Mouse (Mus musculus) C2C12 (cell line): Measurements from ENCODE around the gene Chek2. TPM values are rescaled to one million over a fixed set of nuclear protein-coding genes. Genes with fewer than 3 reads are reported as not detected.

Experiments
- H3K27me3 ChIP-seq: one replicate; pipeline ENCODE4 v1.6.1; 2011; ENCODE audit not compliant: control insufficient read depth, insufficient read depth, insufficient read length
- H3K36me3 ChIP-seq: one replicate; pipeline ENCODE4 v1.6.1; 2011; ENCODE audit not compliant: control insufficient read depth, insufficient read depth
- H3K4me3 ChIP-seq: one replicate; pipeline ENCODE4 v1.5.1; 2011; ENCODE audit warnings: mild to moderate bottlenecking, control low read depth; ENCODE audit not compliant: poor library complexity, insufficient read depth, severe bottlenecking
- H3K79me2 ChIP-seq: one replicate; pipeline ENCODE4 v1.6.1; 2011; ENCODE audit not compliant: control insufficient read depth, insufficient read depth
- H3K79me3 ChIP-seq: one replicate; pipeline ENCODE4 v1.6.1; 2011; ENCODE audit warnings: low read depth, control low read depth
- H3ac ChIP-seq: one replicate; pipeline ENCODE3; 2011; ENCODE audit warnings: low read depth; ENCODE audit not compliant: control insufficient read depth, insufficient read length
- CEBPB ChIP-seq: IDR thresholded peaks from one replicate; pipeline ENCODE4 v1.6.1; 2011; ENCODE audit warnings: low read depth, mild to moderate bottlenecking, control low read depth, moderate library complexity
- CTCF ChIP-seq: IDR thresholded peaks from one replicate; pipeline ENCODE4 v1.5.1; 2011; ENCODE audit not compliant: control insufficient read depth, insufficient read depth, insufficient read length
- FOSL1 ChIP-seq: IDR thresholded peaks from one replicate; pipeline ENCODE4 v1.8.0; 2011; ENCODE audit warnings: mild to moderate bottlenecking, low read length; ENCODE audit not compliant: poor library complexity, insufficient read depth, severe bottlenecking
- MAX ChIP-seq: IDR thresholded peaks from one replicate; pipeline ENCODE4 v1.6.1; 2011; ENCODE audit warnings: mild to moderate bottlenecking, control low read depth
- MYOD1 ChIP-seq: IDR thresholded peaks from one replicate; pipeline ENCODE4 v1.6.1; 2011; ENCODE audit warnings: low read depth; ENCODE audit not compliant: control insufficient read depth, insufficient read length
- MYOG ChIP-seq: IDR thresholded peaks from one replicate; pipeline ENCODE4 v1.6.1; 2011; ENCODE audit not compliant: control insufficient read depth, insufficient read length; ENCODE audit errors: extremely low read depth
- USF1 ChIP-seq: IDR thresholded peaks from one replicate; pipeline ENCODE4 v1.6.1; 2011; ENCODE audit warnings: low read depth, mild to moderate bottlenecking, control low read depth, moderate library complexity
- polyA plus RNA-seq: library from polyadenylated mRNA; unstranded; fragments of >200 nt; fragmentation: generic; extraction: Trizol; gene quantifications from one replicate; pipeline ENCODE4 v1.2.1, GENCODE M21; 2012; ENCODE audit warnings: missing spikeins

Gene Chek2
- polyA plus RNA-seq, 1 experiment: 8.2 TPM

GRCm38 (mm10) chr5:110808821-110809666 lies 30.7 kb upstream of the Chek2 start:
- Histone ChIP-seq H3K79me3 (peaks cover 9% of the 10 kb centered on the region), H3K36me3 (no peaks in the 10 kb centered on the region), H3K4me3 (peak overlapping the region; percentile 64), H3ac (peak overlapping the region; percentile 87), H3K27me3 (no peaks in the 10 kb centered on the region), H3K79me2 (peaks cover 31% of the 10 kb centered on the region)
- TF ChIP-seq CEBPB (no peak), USF1 (no peak), MAX (no peak), MYOD1 (no peak), FOSL1 (no peak), CTCF (no peak)

- H3K4me3 ChIP-seq: peak within 1 kb of the TSS; percentile 64
- peaks cover 31% of the 10 kb centered on the region for H3K79me2 ChIP-seq
- H3K79me3 ChIP-seq: peaks cover 9% of the 10 kb centered on the region
- H3K27me3 ChIP-seq: no peaks in the 10 kb centered on the region
- TF ChIP-seq USF1 (no peak), MYOG (no peak), CEBPB (no peak), MAX (no peak)
- H3K36me3 ChIP-seq: no peaks in the 10 kb centered on the region
- H3ac ChIP-seq: peak within 1 kb of the TSS; percentile 87
These were observed 30.0 kb upstream of the Chek2 start, which contains the start of gene Ulk1 for GRCm38 (mm10) chr5:110809667-110810325. Gene Ulk1 (minus strand): TSS chr5:110810097.

- Histone ChIP-seq H3K79me2 (no peaks in the 10 kb centered on the region), H3ac (no peak overlapping the region), H3K36me3 (no peaks in the 10 kb centered on the region), H3K4me3 (no peak overlapping the region), H3K79me3 (no peaks in the 10 kb centered on the region), H3K27me3 (peaks cover 9% of the 10 kb centered on the region)
- no peak for TF ChIP-seq MAX
- TF ChIP-seq MYOD1: no peak
- TF ChIP-seq MYOG: no peak
- no peak for TF ChIP-seq FOSL1
- TF ChIP-seq USF1: no peak
- TF ChIP-seq CEBPB: no peak
- TF ChIP-seq CTCF: no peak
These were observed 15.4 kb upstream of the Chek2 start for GRCm38 (mm10) chr5:110824421-110824820.

- no peaks in the 10 kb centered on the region for H3K36me3 ChIP-seq
- no peak overlapping the region for H3K4me3 ChIP-seq
- TF ChIP-seq MYOD1: no peak
- TF ChIP-seq USF1: no peak
- TF ChIP-seq MYOG: no peak
- no peak overlapping the region for H3ac ChIP-seq
- H3K27me3 ChIP-seq: peaks cover 4% of the 10 kb centered on the region
- no peaks in the 10 kb centered on the region for H3K79me3 ChIP-seq
- no peaks in the 10 kb centered on the region for H3K79me2 ChIP-seq
These were observed 12.8 kb upstream of the Chek2 start for GRCm38 (mm10) chr5:110826781-110827495.

GRCm38 (mm10) chr5:110827576-110827975 lies 12.2 kb upstream of the Chek2 start:
- Histone ChIP-seq H3ac (no peak overlapping the region), H3K27me3 (peaks cover 4% of the 10 kb centered on the region), H3K4me3 (no peak overlapping the region), H3K79me2 (no peaks in the 10 kb centered on the region), H3K79me3 (no peaks in the 10 kb centered on the region), H3K36me3 (no peaks in the 10 kb centered on the region)
- no peak for TF ChIP-seq FOSL1
- no peak for TF ChIP-seq CEBPB
- TF ChIP-seq MYOG: no peak
- TF ChIP-seq USF1: no peak
- TF ChIP-seq CTCF: no peak
- TF ChIP-seq MYOD1: no peak
- no peak for TF ChIP-seq MAX
